Mouse (Mus musculus) heart, adult 2 months (tissue): ENCODE data around the gene Pcnx.

Source experiments
- EP300 ChIP-seq: fragments of 200-500 bp; IDR thresholded peaks from 2 replicates; pipeline ENCODE4 v1.6.1; 2011; ENCODE audit warnings: low read depth, low read length, control low read depth; ENCODE audit not compliant: insufficient read depth
- POLR2A ChIP-seq: fragments of 200-500 bp; IDR thresholded peaks from 2 replicates; pipeline ENCODE4 v1.6.1; 2011; ENCODE audit warnings: mild to moderate bottlenecking, low read depth, low read length, control low read depth; ENCODE audit not compliant: insufficient read depth

- 0 out of 2 replicates have a peak, but pooled peaks have one; percentile 43 for TF ChIP-seq EP300
- TF ChIP-seq POLR2A = no peak
Measured at GRCm38 (mm10) chr12:81856696-81857095, 3.1 kb upstream of the Pcnx start.
